Mouse (Mus musculus) heart, adult 2 months (tissue): ENCODE measurements around the gene Sugt1.

ENCODE experiments used
- CTCF ChIP-seq: fragments of 200-600 bp; IDR thresholded peaks from 2 replicates; pipeline ENCODE4 v1.8.1; 2022; ENCODE audit warnings: antibody characterized with exemption, mild to moderate bottlenecking, moderate library complexity
- EP300 ChIP-seq: fragments of 200-500 bp; IDR thresholded peaks from 2 replicates; pipeline ENCODE4 v1.6.1; 2011; ENCODE audit warnings: low read depth, low read length, control low read depth; ENCODE audit not compliant: insufficient read depth

- no peak for TF ChIP-seq EP300
- TF ChIP-seq CTCF, result no peak
Observed at GRCm38 (mm10) chr14:79636814-79637213, 49.3 kb downstream of the Sugt1 start.
